Mouse (Mus musculus) MEL (cell line): ENCODE data around the gene U2af1l4. TPM values are rescaled to one million over a fixed set of nuclear protein-coding genes. Genes with fewer than 3 reads are reported as not detected.
A peak's percentile ranks its signal among the peaks of the same experiment; 100 is the strongest.

Experiments
- DNase-seq: peaks from one replicate; pipeline ENCODE4 v3.0.0; 2011; ENCODE audit warnings: low read depth, low spot score
- H3K27ac ChIP-seq: 2 replicates; pipeline ENCODE4 v1.5.1; 2012; ENCODE audit warnings: low read depth, mild to moderate bottlenecking, control low read depth, low read length, moderate library complexity; ENCODE audit not compliant: control insufficient read depth
- H3K27me3 ChIP-seq, 2 experiments: fragments of 150-350 bp in 1 of 2; sonication (generic) in 1 of 2; 2 replicates each; pipeline ENCODE4 v1.6.1; 2012; ENCODE audit warnings: low read length in 2 of 2, mild to moderate bottlenecking in 2 of 2, improper control_type of control experiment in 1 of 2, moderate library complexity in 1 of 2; ENCODE audit not compliant: insufficient read depth in 2 of 2, control insufficient read depth in 1 of 2
- H3K36me3 ChIP-seq, 2 experiments: 2 replicates each; pipeline ENCODE4 v1.6.1; 2012 to 2014; ENCODE audit warnings: low read length in 2 of 2, improper control_type of control experiment in 1 of 2, inconsistent platforms in 1 of 2, mild to moderate bottlenecking in 1 of 2; ENCODE audit not compliant: insufficient read depth in 2 of 2, control insufficient read depth in 1 of 2
- H3K4me1 ChIP-seq, 2 experiments: fragments of 150-350 bp in 1 of 2; sonication (generic) in 1 of 2; 2 replicates each; pipeline ENCODE4 v1.6.1; 2012; ENCODE audit warnings: low read length in 2 of 2, improper control_type of control experiment in 1 of 2, mild to moderate bottlenecking in 1 of 2; ENCODE audit not compliant: insufficient read depth in 2 of 2, control insufficient read depth in 1 of 2
- H3K4me3 ChIP-seq, 2 experiments: fragments of 150-350 bp in 1 of 2; sonication (generic) in 1 of 2; 2 replicates each; pipeline ENCODE4 v1.5.1; 2012; ENCODE audit warnings: low read depth in 2 of 2, low read length in 2 of 2, mild to moderate bottlenecking in 2 of 2, moderate library complexity in 2 of 2, control low read depth in 1 of 2, improper control_type of control experiment in 1 of 2; ENCODE audit not compliant: control insufficient read depth in 1 of 2, insufficient read depth in 1 of 2
- H3K79me2 ChIP-seq: 2 replicates; pipeline ENCODE4 v1.6.1; 2012; ENCODE audit warnings: mild to moderate bottlenecking, low read length, moderate library complexity; ENCODE audit not compliant: control insufficient read depth, poor library complexity, insufficient read depth
- H3K9ac ChIP-seq: 2 replicates; pipeline ENCODE4 v1.6.1; 2012; ENCODE audit warnings: low read depth, mild to moderate bottlenecking, control low read depth, low read length, moderate library complexity; ENCODE audit not compliant: control insufficient read depth, poor library complexity, severe bottlenecking
- H3K9me3 ChIP-seq: fragments of 150-350 bp; sonication (generic); replicated peaks from 2 replicates; pipeline ENCODE4 v1.6.1; 2012; ENCODE audit warnings: mild to moderate bottlenecking, low read length, improper control_type of control experiment, moderate library complexity; ENCODE audit not compliant: insufficient read depth
- BHLHE40 ChIP-seq: IDR thresholded peaks from 2 replicates; pipeline ENCODE4 v1.6.1; 2012; ENCODE audit warnings: low read depth, mild to moderate bottlenecking, inconsistent platforms, low read length, improper control_type of control experiment, borderline replicate concordance
- CHD1 ChIP-seq: IDR thresholded peaks from 2 replicates; pipeline ENCODE4 v1.6.1; 2012; ENCODE audit warnings: low read depth, mild to moderate bottlenecking, inconsistent platforms, low read length, improper control_type of control experiment
- CHD2 ChIP-seq: IDR thresholded peaks from 2 replicates; pipeline ENCODE4 v1.6.1; 2011; ENCODE audit warnings: low read length, improper control_type of control experiment
- CTCF ChIP-seq, 3 experiments: IDR thresholded peaks in 2 of 3; conservative IDR thresholded peaks in 1 of 3; 2 replicates each; pipeline ENCODE4 v1.5.1; 2011 to 2012; ENCODE audit warnings: low read length in 3 of 3, low read depth in 2 of 3, mild to moderate bottlenecking in 2 of 3, improper control_type of control experiment in 1 of 3, inconsistent platforms in 1 of 3, mixed read lengths in 1 of 3, moderate library complexity in 1 of 3; ENCODE audit not compliant: control insufficient read depth in 1 of 3, insufficient read depth in 1 of 3, poor library complexity in 1 of 3, severe bottlenecking in 1 of 3
- E2F4 ChIP-seq: IDR thresholded peaks from 2 replicates; pipeline ENCODE4 v1.6.1; 2011; ENCODE audit warnings: low read depth, low read length, improper control_type of control experiment, borderline replicate concordance
- ELF1 ChIP-seq: IDR thresholded peaks from 2 replicates; pipeline ENCODE4 v1.6.1; 2014; ENCODE audit warnings: low read depth, mild to moderate bottlenecking, inconsistent platforms, low read length, improper control_type of control experiment, moderate library complexity
- EP300 ChIP-seq, 2 experiments: IDR thresholded peaks; 2 replicates each; pipeline ENCODE4 v1.6.1; 2011; ENCODE audit warnings: improper control_type of control experiment in 2 of 2, low read length in 2 of 2, low read depth in 1 of 2, mild to moderate bottlenecking in 1 of 2
- ETS1 ChIP-seq: IDR thresholded peaks from 2 replicates; pipeline ENCODE4 v1.6.1; 2012; ENCODE audit warnings: low read depth, mild to moderate bottlenecking, inconsistent platforms, low read length, improper control_type of control experiment, moderate library complexity
- GATA1 ChIP-seq: IDR thresholded peaks from 2 replicates; pipeline ENCODE4 v1.6.1; 2011; ENCODE audit warnings: low read depth, low read length, improper control_type of control experiment
- HCFC1 ChIP-seq: IDR thresholded peaks from 2 replicates; pipeline ENCODE4 v1.6.1; 2012; ENCODE audit warnings: low read depth, mild to moderate bottlenecking, inconsistent platforms, low read length, improper control_type of control experiment, moderate library complexity
- JUND ChIP-seq: IDR thresholded peaks from 2 replicates; pipeline ENCODE4 v1.6.1; 2011; ENCODE audit warnings: low read depth, mild to moderate bottlenecking, improper control_type of control experiment, low read length
- KAT2A ChIP-seq: conservative IDR thresholded peaks from 2 replicates; pipeline ENCODE4 v1.6.1; 2012; ENCODE audit warnings: low read depth, low read length, improper control_type of control experiment, inconsistent platforms
- MAFK ChIP-seq: IDR thresholded peaks from 2 replicates; pipeline ENCODE4 v1.6.1; 2011; ENCODE audit warnings: low read depth, mild to moderate bottlenecking, low read length, improper control_type of control experiment, borderline replicate concordance
- MAX ChIP-seq: IDR thresholded peaks from 2 replicates; pipeline ENCODE4 v1.6.1; 2011; ENCODE audit warnings: low read length, improper control_type of control experiment
- MAZ ChIP-seq: IDR thresholded peaks from 2 replicates; pipeline ENCODE4 v1.6.1; 2012; ENCODE audit warnings: low read depth, mild to moderate bottlenecking, inconsistent platforms, low read length, improper control_type of control experiment
- MEF2A ChIP-seq: IDR thresholded peaks from 2 replicates; pipeline ENCODE4 v1.6.1; 2014; ENCODE audit warnings: low read depth, mild to moderate bottlenecking, inconsistent platforms, low read length, improper control_type of control experiment; ENCODE audit not compliant: poor library complexity, insufficient replicate concordance, severe bottlenecking; ENCODE audit errors: extremely low read depth
- MXI1 ChIP-seq: IDR thresholded peaks from 2 replicates; pipeline ENCODE4 v1.6.1; 2011; ENCODE audit warnings: mild to moderate bottlenecking, low read depth, low read length, improper control_type of control experiment
- MYB ChIP-seq: IDR thresholded peaks from 2 replicates; pipeline ENCODE4 v1.6.1; 2011; ENCODE audit warnings: mild to moderate bottlenecking, low read depth, low read length, improper control_type of control experiment
- MYC ChIP-seq: IDR thresholded peaks from 2 replicates; pipeline ENCODE4 v1.6.1; 2011; ENCODE audit warnings: low read depth, mild to moderate bottlenecking, low read length, improper control_type of control experiment, moderate library complexity
- NELFE ChIP-seq: IDR thresholded peaks from 2 replicates; pipeline ENCODE4 v1.6.1; 2011; ENCODE audit warnings: low read depth, low read length, improper control_type of control experiment
- NRF1 ChIP-seq: IDR thresholded peaks from 2 replicates; pipeline ENCODE4 v1.6.1; 2014; ENCODE audit warnings: low read depth, mild to moderate bottlenecking, inconsistent platforms, low read length, improper control_type of control experiment, moderate library complexity; ENCODE audit not compliant: poor library complexity, insufficient read depth, severe bottlenecking
- POLR2A ChIP-seq, 2 experiments: IDR thresholded peaks; 2 replicates each; pipeline ENCODE4 v1.6.1; 2011 to 2012; ENCODE audit warnings: low read length in 2 of 2, mild to moderate bottlenecking in 2 of 2, control low read depth in 1 of 2, improper control_type of control experiment in 1 of 2, low read depth in 1 of 2, moderate library complexity in 1 of 2; ENCODE audit not compliant: control insufficient read depth in 1 of 2, insufficient read depth in 1 of 2, poor library complexity in 1 of 2
- POLR2AphosphoS2 ChIP-seq: IDR thresholded peaks from 2 replicates; pipeline ENCODE4 v1.6.1; 2011; ENCODE audit warnings: low read length, improper control_type of control experiment
- RAD21 ChIP-seq: IDR thresholded peaks from 2 replicates; pipeline ENCODE4 v1.6.1; 2011; ENCODE audit warnings: mild to moderate bottlenecking, low read depth, low read length, improper control_type of control experiment
- RCOR1 ChIP-seq: IDR thresholded peaks from 2 replicates; pipeline ENCODE4 v1.6.1; 2012; ENCODE audit warnings: low read depth, mild to moderate bottlenecking, inconsistent platforms, low read length, improper control_type of control experiment
- SIN3A ChIP-seq: IDR thresholded peaks from 2 replicates; pipeline ENCODE4 v1.6.1; 2012; ENCODE audit warnings: low read length, improper control_type of control experiment, inconsistent platforms
- SMC3 ChIP-seq: IDR thresholded peaks from 2 replicates; pipeline ENCODE4 v1.6.1; 2011; ENCODE audit warnings: low read depth, low read length, improper control_type of control experiment
- TAL1 ChIP-seq: IDR thresholded peaks from 2 replicates; pipeline ENCODE4 v1.6.1; 2012; ENCODE audit warnings: mild to moderate bottlenecking, inconsistent platforms, low read length, moderate library complexity, mixed read lengths
- TBP ChIP-seq: IDR thresholded peaks from 2 replicates; pipeline ENCODE4 v1.8.0; 2011; ENCODE audit warnings: low read depth, low read length, improper control_type of control experiment
- TCF12 ChIP-seq: IDR thresholded peaks from 2 replicates; pipeline ENCODE4 v1.6.1; 2014; ENCODE audit warnings: low read depth, mild to moderate bottlenecking, inconsistent platforms, low read length, improper control_type of control experiment, moderate library complexity
- UBTF ChIP-seq: IDR thresholded peaks from 2 replicates; pipeline ENCODE4 v1.6.1; 2012; ENCODE audit warnings: low read depth, mild to moderate bottlenecking, inconsistent platforms, low read length, improper control_type of control experiment, moderate library complexity, borderline replicate concordance; ENCODE audit not compliant: insufficient read depth
- USF1 ChIP-seq: IDR thresholded peaks from 2 replicates; pipeline ENCODE4 v1.6.1; 2014; ENCODE audit warnings: low read depth, mild to moderate bottlenecking, inconsistent platforms, low read length, improper control_type of control experiment, moderate library complexity
- USF2 ChIP-seq, 2 experiments: IDR thresholded peaks; 2 replicates each; pipeline ENCODE4 v1.6.1; 2011 to 2012; ENCODE audit warnings: improper control_type of control experiment in 2 of 2, low read length in 2 of 2, borderline replicate concordance in 1 of 2, inconsistent platforms in 1 of 2, low read depth in 1 of 2, mild to moderate bottlenecking in 1 of 2; ENCODE audit not compliant: insufficient read depth in 1 of 2
- ZC3H11A ChIP-seq: IDR thresholded peaks from 2 replicates; pipeline ENCODE4 v1.6.1; 2012; ENCODE audit warnings: low read depth, mild to moderate bottlenecking, inconsistent platforms, low read length, improper control_type of control experiment
- ZKSCAN1 ChIP-seq: IDR thresholded peaks from 2 replicates; pipeline ENCODE4 v1.6.1; 2012; ENCODE audit warnings: low read depth, mild to moderate bottlenecking, inconsistent platforms, low read length, improper control_type of control experiment, moderate library complexity
- ZMIZ1 ChIP-seq: IDR thresholded peaks from 2 replicates; pipeline ENCODE4 v1.6.1; 2012; ENCODE audit warnings: low read depth, mild to moderate bottlenecking, inconsistent platforms, low read length, improper control_type of control experiment, moderate library complexity
- ZNF384 ChIP-seq: IDR thresholded peaks from 2 replicates; pipeline ENCODE4 v1.6.1; 2012; ENCODE audit warnings: low read depth, mild to moderate bottlenecking, inconsistent platforms, low read length, improper control_type of control experiment
- polyA plus RNA-seq, 2 experiments: library from polyadenylated mRNA; stranded (reverse) in 1 of 2; unstranded in 1 of 2; fragments of >175 nt in 1 of 2; fragments of >200 nt in 1 of 2; gene quantifications; 2 replicates each; pipeline versions ENCODE4 v1.2.1 to v1.2.4; 2012; ENCODE audit warnings: low replicate concordance in 2 of 2, low read depth in 1 of 2; ENCODE audit not compliant: insufficient read length in 2 of 2, insufficient read depth in 1 of 2, missing spikeins in 1 of 2
- total RNA-seq: library from RNA; depleted of rRNA; stranded (reverse); fragments of 300-350 nt; gene quantifications from 2 replicates; pipeline ENCODE4 v1.2.3, GENCODE M21; 2012

Gene U2af1l4
- total and polyA plus RNA-seq, 3 experiments: 72.5 to 74.2 TPM; not detected in 1

DNA sequence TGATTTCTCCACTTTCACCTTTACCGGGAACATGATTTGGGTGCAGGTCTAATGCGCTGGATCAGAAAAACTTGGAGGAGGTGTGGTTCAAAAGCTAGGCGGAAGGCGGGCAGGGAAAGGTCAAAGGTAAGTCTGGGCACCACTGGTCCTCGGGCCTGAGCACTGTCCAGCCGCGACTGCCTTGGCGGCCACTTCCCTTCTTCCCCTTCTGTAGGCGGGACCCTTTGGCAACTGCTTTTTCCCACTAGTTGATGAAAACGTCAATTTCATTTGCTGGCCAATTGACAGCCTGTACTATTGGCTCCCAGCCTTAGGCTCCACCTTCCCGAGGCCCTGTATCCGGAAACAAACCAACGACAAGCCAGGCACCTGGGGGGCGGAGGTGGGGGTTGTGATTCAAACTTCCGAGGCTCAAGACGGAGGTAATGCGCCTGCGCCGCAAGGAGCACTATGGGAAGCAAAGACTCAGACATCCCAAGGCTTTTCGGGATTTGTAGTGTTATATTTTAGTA is 3.6 kb upstream of the U2af1l4 start, which contains the start of gene Lin37:
Lin37 (minus strand) TSS at position 396 of the 512 bp plus-strand sequence.
- H3K4me1 ChIP-seq: peaks cover 2 to 16% of the 10 kb centered on the region in 2 experiments; a peak in 2 of 4 replicates
- H3K36me3 ChIP-seq: peaks cover 0 to 8% of the 10 kb centered on the region in 2 experiments; a peak in 2 of 4 replicates
- no peaks in the 10 kb centered on the region for H3K9me3 ChIP-seq
- peak within 1 kb of the TSS; percentile 80 to 85 for H3K4me3 ChIP-seq
- H3K27me3 ChIP-seq: no peaks in the 10 kb centered on the region
- peak within 1 kb of the TSS; percentile 75 for H3K9ac ChIP-seq
- peak; percentile 99 for DNase-seq
- peaks cover 18% of the 10 kb centered on the region for H3K79me2 ChIP-seq
- H3K27ac ChIP-seq: peak within 1 kb of the TSS; percentile 56
- TF ChIP-seq POLR2A (IDR thresholded peaks at IDR 0.05; ENCODE audit: control insufficient read depth in 1 of 2, insufficient read depth in 1 of 2, low read depth in 1 of 2, low read length in 2 of 2, poor library complexity in 1 of 2): peak; percentile 60 to 78; a peak in 2 of 4 replicates
- TF ChIP-seq MAZ: peak; percentile 94
- TF ChIP-seq JUND: no peak
- no peak for TF ChIP-seq ZC3H11A
- peak; percentile 40; the same call in 1 of the 2 replicates for TF ChIP-seq MYC
- TF ChIP-seq MYB: no peak
- no peak for TF ChIP-seq UBTF
- peak; percentile 93 for TF ChIP-seq HCFC1
- peak; percentile 77 for TF ChIP-seq CHD2
- no peak for TF ChIP-seq E2F4
- TF ChIP-seq MAFK: no peak
- 0 out of 2 replicates have a peak, but pooled peaks have one; percentile 20 for TF ChIP-seq ETS1
- no peak for TF ChIP-seq ZKSCAN1
- TF ChIP-seq RCOR1: no peak
- TF ChIP-seq NELFE: peak; percentile 76
- TF ChIP-seq RAD21: no peak
- TF ChIP-seq NRF1: peak; percentile 79
- TF ChIP-seq EP300 (IDR thresholded peaks at IDR 0.05; ENCODE audit: low read depth in 1 of 2, low read length in 2 of 2): peak in 1 of 2 experiments; percentile 31; a peak in 1 of 4 replicates
- no peak for TF ChIP-seq SMC3
- TF ChIP-seq KAT2A: peak; percentile 80
- TF ChIP-seq CTCF (IDR thresholded peaks at IDR 0.05 in 2 of 3, conservative IDR thresholded peaks at IDR 0.05 in 1 of 3; ENCODE audit: control insufficient read depth in 1 of 3, insufficient read depth in 1 of 3, low read depth in 2 of 3, low read length in 3 of 3, poor library complexity in 1 of 3, severe bottlenecking in 1 of 3): no peak
- no peak for TF ChIP-seq USF2 (IDR thresholded peaks at IDR 0.05; ENCODE audit: borderline replicate concordance in 1 of 2, insufficient read depth in 1 of 2, low read depth in 1 of 2, low read length in 2 of 2)
- no peak for TF ChIP-seq ZNF384
- peak; percentile 73 for TF ChIP-seq MXI1
- TF ChIP-seq BHLHE40: no peak
- peak; percentile 65; the same call in 1 of the 2 replicates for TF ChIP-seq MAX
- TF ChIP-seq ZMIZ1: peak; percentile 60
- TF ChIP-seq GATA1: no peak
- TF ChIP-seq CHD1: no peak
- TF ChIP-seq SIN3A: peak; percentile 95
- TF ChIP-seq POLR2AphosphoS2: peak; percentile 50; the same call in 1 of the 2 replicates
- no peak for TF ChIP-seq MEF2A
- TF ChIP-seq TCF12: peak; percentile 50
- TF ChIP-seq TBP: 0 out of 2 replicates have a peak, but pooled peaks have one; percentile 44
- TF ChIP-seq ELF1: peak; percentile 94
- no peak for TF ChIP-seq TAL1
- peak; percentile 21; the same call in 1 of the 2 replicates for TF ChIP-seq USF1
